Mouse (Mus musculus) liver, embryonic 14.5 days (tissue): ENCODE measurements around the gene Nlrp1b. TPM values are rescaled to one million over a fixed set of nuclear protein-coding genes. Genes with fewer than 3 reads are reported as not detected.

ENCODE experiments used
- ATAC-seq: fragments of 200-750 bp; cut with Nextera tagmentation; 2 replicates; pipeline ENCODE4 v1.8.0; 2017; ENCODE audit warnings: moderate number of reproducible peaks, mild to moderate bottlenecking, moderate library complexity; ENCODE audit not compliant: insufficient read depth
- DNase-seq, 3 experiments: peaks; one replicate each; pipeline ENCODE4 v3.0.0-alpha.2; 2012 to 2013; ENCODE audit warnings: low read depth in 3 of 3, low spot score in 3 of 3
- H3K27ac ChIP-seq: fragments of 300-500 bp; sonication (generic); 2 replicates; pipeline ENCODE4 v1.5.1; 2014; ENCODE audit warnings: moderate library complexity, mild to moderate bottlenecking, control low read depth, inconsistent platforms
- H3K27me3 ChIP-seq: fragments of 300-500 bp; sonication (generic); 2 replicates; pipeline ENCODE4 v1.6.1; 2014; ENCODE audit warnings: mild to moderate bottlenecking, low read length, moderate library complexity; ENCODE audit not compliant: control insufficient read depth, insufficient read depth
- H3K36me3 ChIP-seq: fragments of 300-500 bp; sonication (generic); replicated peaks from 2 replicates; pipeline ENCODE4 v1.6.1; 2014; ENCODE audit warnings: low read depth; ENCODE audit not compliant: control insufficient read depth, insufficient read depth
- H3K4me1 ChIP-seq, 2 experiments: fragments of 200-500 bp in 1 of 2; fragments of 300-500 bp in 1 of 2; sonication (generic) in 1 of 2; replicated peaks; 2 replicates each; pipeline ENCODE4 v1.6.1; 2012 to 2014; ENCODE audit warnings: antibody characterized with exemption in 1 of 2, inconsistent platforms in 1 of 2, low read length in 1 of 2; ENCODE audit not compliant: control insufficient read depth in 2 of 2, insufficient read depth in 2 of 2
- H3K4me2 ChIP-seq: fragments of 300-500 bp; sonication (generic); 2 replicates; pipeline ENCODE4 v1.6.1; 2014; ENCODE audit warnings: low read depth, mild to moderate bottlenecking, control low read depth, moderate library complexity
- H3K4me3 ChIP-seq, 2 experiments: fragments of 200-500 bp in 1 of 2; fragments of 300-500 bp in 1 of 2; sonication (generic) in 1 of 2; 2 replicates each; pipeline ENCODE4 v1.5.1; 2012 to 2014; ENCODE audit warnings: low read depth in 2 of 2, low read length in 2 of 2, mild to moderate bottlenecking in 2 of 2, control low read depth in 1 of 2, inconsistent platforms in 1 of 2, moderate library complexity in 1 of 2; ENCODE audit not compliant: insufficient read depth in 1 of 2
- H3K9ac ChIP-seq: fragments of 300-500 bp; sonication (generic); replicated peaks from 2 replicates; pipeline ENCODE4 v1.6.1; 2014; ENCODE audit warnings: mild to moderate bottlenecking, control low read depth, moderate library complexity
- H3K9me3 ChIP-seq: fragments of 300-500 bp; sonication (generic); 2 replicates; pipeline ENCODE4 v1.6.1; 2016; ENCODE audit warnings: low read length, mixed read lengths; ENCODE audit not compliant: control insufficient read depth
- CTCF ChIP-seq: IDR thresholded peaks from 2 replicates; pipeline ENCODE4 v1.5.1; 2016; ENCODE audit warnings: antibody characterized with exemption, low read depth, control low read depth
- EP300 ChIP-seq: IDR thresholded peaks from 2 replicates; pipeline ENCODE4 v1.6.1; 2016; ENCODE audit warnings: antibody characterized with exemption, low read depth
- WGBS: fragments of 180-500 bp; shearing (Covaris S2); extraction: QIAGEN DNeasy Blood & Tissue Kit; methylation state at CpG from one replicate; pipeline ENCODE4 v1.1.7; 2014; ENCODE audit not compliant: insufficient replicate concordance; 5-methylcytosine and 5-hydroxymethylcytosine counted together
- polyA plus RNA-seq, 2 experiments: library from polyadenylated mRNA; depleted of rRNA in 1 of 2; stranded (reverse) in 1 of 2; unstranded in 1 of 2; fragments of >200 nt; fragmentation: Nextera tagmentation in 1 of 2; extraction: Ambion mirVana in 1 of 2; gene quantifications; 2 replicates each; pipeline versions ENCODE4 v1.2.1 to v1.2.3; 2012 to 2014

Nlrp1b gene
- polyA plus RNA-seq, 2 experiments = 0.04 to 0.11 TPM

DNA sequence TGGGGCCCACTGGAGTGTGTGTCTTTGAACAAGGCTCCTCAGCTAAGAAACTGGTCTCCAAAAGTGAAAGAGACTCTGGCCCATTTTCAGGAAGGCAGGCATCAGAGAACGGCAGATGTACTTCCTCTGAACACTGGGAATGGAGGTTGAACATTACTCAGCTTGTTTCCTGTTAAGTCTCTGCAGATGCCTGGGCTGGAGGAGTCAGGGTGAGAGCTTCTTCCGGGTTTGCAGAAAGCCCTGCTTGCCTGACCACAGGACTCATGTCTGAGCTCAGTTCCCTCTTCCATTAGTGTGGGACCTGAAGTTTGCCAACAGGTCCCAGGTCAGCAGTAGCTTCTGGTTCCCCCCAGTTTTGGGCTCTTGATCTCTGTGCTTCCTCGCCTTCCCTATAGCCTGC lies 85.9 kb downstream of the Nlrp1b start, which contains the start of gene Nlrp1a:
Nlrp1a (minus strand) TSS at position 44 of the 400 bp plus-strand sequence.
- DNase-seq (peak in 1 of 3 experiments; percentile 13), ATAC-seq (no peak)
- Histone ChIP-seq H3K9me3 (no peaks in the 10 kb centered on the region), H3K4me2 (no peak within 1 kb of the TSS), H3K9ac (no peak within 1 kb of the TSS), H3K27me3 (no peaks in the 10 kb centered on the region), H3K4me1 (no peaks in the 10 kb centered on the region), H3K36me3 (no peaks in the 10 kb centered on the region), H3K27ac (no peak within 1 kb of the TSS), H3K4me3 (no peak within 1 kb of the TSS)
- 17% methylated on average over 3 of the region's 3 CpGs for WGBS
- TF ChIP-seq CTCF (no peak), EP300 (no peak)

DNA sequence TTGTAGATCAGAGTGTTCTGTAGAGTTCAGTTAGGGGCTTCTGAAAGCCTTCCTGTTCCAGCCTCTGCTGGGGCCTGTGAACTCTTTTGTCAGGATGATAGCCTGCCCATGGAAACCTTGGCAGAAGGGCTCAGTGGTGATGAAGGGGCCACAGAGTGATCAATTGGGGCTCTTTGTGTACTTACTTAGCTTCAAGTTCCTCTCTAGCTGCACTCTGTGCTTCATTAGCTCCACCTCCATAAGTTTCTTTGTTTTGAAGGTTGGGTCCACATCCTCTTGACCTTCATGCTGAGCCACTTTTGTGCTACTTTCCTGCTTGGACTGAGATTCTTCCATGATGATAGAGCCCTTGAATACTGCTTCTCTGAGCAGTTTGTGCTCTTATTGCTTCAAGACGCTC lies 88.5 kb downstream of the Nlrp1b start:
- DNase-seq = no peak
- Histone ChIP-seq H3K36me3 (no peaks in the 10 kb centered on the region), H3K4me2 (no peak overlapping the region), H3K4me3 (no peak overlapping the region), H3K9ac (no peak overlapping the region), H3K9me3 (no peaks in the 10 kb centered on the region), H3K4me1 (no peaks in the 10 kb centered on the region), H3K27ac (no peak overlapping the region), H3K27me3 (no peaks in the 10 kb centered on the region)
- TF ChIP-seq CTCF (no peak), EP300 (no peak)
- no peak for ATAC-seq
- 57% methylated on average over 1 of the region's 1 CpGs for WGBS

GRCm38 (mm10) chr11:71107128-71107527 lies 123.4 kb downstream of the Nlrp1b start:
- no peaks in the 10 kb centered on the region for H3K4me1 ChIP-seq
- no peaks in the 10 kb centered on the region for H3K27me3 ChIP-seq
- no peaks in the 10 kb centered on the region for H3K9me3 ChIP-seq
- ATAC-seq (no peak), DNase-seq (no peak)
- H3K4me2 ChIP-seq = no peak overlapping the region
- no peak for TF ChIP-seq EP300
- TF ChIP-seq CTCF = no peak
- H3K9ac ChIP-seq = no peak overlapping the region
- no peak overlapping the region for H3K27ac ChIP-seq
- H3K4me3 ChIP-seq = no peak overlapping the region
- 46% methylated on average over 2 of the region's 2 CpGs for WGBS
- H3K36me3 ChIP-seq = no peaks in the 10 kb centered on the region

- TF ChIP-seq EP300 (no peak), CTCF (no peak)
- no peak for ATAC-seq
- no peak overlapping the region for H3K9ac ChIP-seq
- H3K36me3 ChIP-seq = no peaks in the 10 kb centered on the region
- DNase-seq = no peak
- no peak overlapping the region for H3K27ac ChIP-seq
- H3K4me1 ChIP-seq = no peaks in the 10 kb centered on the region
- no peak overlapping the region for H3K4me3 ChIP-seq
- H3K9me3 ChIP-seq = no peaks in the 10 kb centered on the region
- no peak overlapping the region for H3K4me2 ChIP-seq
- no peaks in the 10 kb centered on the region for H3K27me3 ChIP-seq
Measured at GRCm38 (mm10) chr11:71106261-71107021, 124.1 kb downstream of the Nlrp1b start.

GRCm38 (mm10) chr11:71103931-71104330 lies 126.6 kb downstream of the Nlrp1b start:
- Histone ChIP-seq H3K4me2 (no peak overlapping the region), H3K27ac (no peak overlapping the region), H3K36me3 (no peaks in the 10 kb centered on the region), H3K4me1 (no peaks in the 10 kb centered on the region), H3K9ac (no peak overlapping the region), H3K27me3 (no peaks in the 10 kb centered on the region), H3K4me3 (no peak overlapping the region), H3K9me3 (no peaks in the 10 kb centered on the region)
- TF ChIP-seq CTCF (no peak), EP300 (no peak)
- ATAC-seq (no peak), DNase-seq (no peak)

Other genes starting within 250 kb of the Nlrp1b start
- gene C1qbp, start 247.7 kb downstream of the Nlrp1b start, polyA plus RNA-seq (2012; rRNA removed) = 72.4 and 129 TPM in 2 replicates
- 162 and 186 TPM in 2 replicates for gene C1qbp, start 247.7 kb downstream of the Nlrp1b start, polyA plus RNA-seq (2014; fragmentation: Nextera tagmentation; extraction: Ambion mirVana)
- 4.4 and 6.2 TPM in 2 replicates for gene Dhx33, start 226.3 kb downstream of the Nlrp1b start, polyA plus RNA-seq (2012; rRNA removed)
- gene Dhx33, start 226.3 kb downstream of the Nlrp1b start, polyA plus RNA-seq (2014; fragmentation: Nextera tagmentation; extraction: Ambion mirVana) = 4.9 and 5.8 TPM in 2 replicates
- 8.0 and 13.3 TPM in 2 replicates for gene Mis12, start 211.1 kb downstream of the Nlrp1b start, polyA plus RNA-seq (2012; rRNA removed)
- gene Mis12, start 211.1 kb downstream of the Nlrp1b start, polyA plus RNA-seq (2014; fragmentation: Nextera tagmentation; extraction: Ambion mirVana) = 14.7 and 15.8 TPM in 2 replicates
- 9.4 and 10.4 TPM in 2 replicates for gene Derl2, start 210.9 kb downstream of the Nlrp1b start, polyA plus RNA-seq (2012; rRNA removed)
- gene Derl2, start 210.9 kb downstream of the Nlrp1b start, polyA plus RNA-seq (2014; fragmentation: Nextera tagmentation; extraction: Ambion mirVana) = 35.7 and 36.9 TPM in 2 replicates
- gene 6330403K07Rik, start 197.2 kb downstream of the Nlrp1b start, polyA plus RNA-seq (2012; rRNA removed) = 1.7 and 2.4 TPM in 2 replicates
- gene 6330403K07Rik, start 197.2 kb downstream of the Nlrp1b start, polyA plus RNA-seq (2014; fragmentation: Nextera tagmentation; extraction: Ambion mirVana) = 0.86 and 1.1 TPM in 2 replicates
- 0.08 and 0.17 TPM in 2 replicates for gene Nlrp1a, start 86.0 kb downstream of the Nlrp1b start, polyA plus RNA-seq (2012; rRNA removed)
- 0.19 and 0.32 TPM in 2 replicates for gene Nlrp1a, start 86.0 kb downstream of the Nlrp1b start, polyA plus RNA-seq (2014; fragmentation: Nextera tagmentation; extraction: Ambion mirVana)